Mouse (Mus musculus): Measurements from ENCODE around the gene Tspan32.

Tspan32 gene

GRCm38 (mm10) chr7:143053008-143053899 is 48.4 kb downstream of the Tspan32 start:
- in situ Hi-C loops (cut with MboI; ENCODE audit: low sequenced_read_pairs), result no loop called here

- in situ Hi-C loops (cut with MboI; ENCODE audit: low sequenced_read_pairs), result no loop called here
Measured at GRCm38 (mm10) chr7:143053961-143054611, 49.2 kb downstream of the Tspan32 start.

- in situ Hi-C loops (cut with MboI; ENCODE audit: low sequenced_read_pairs), result no loop called here
Measured at GRCm38 (mm10) chr7:143054612-143054965, 49.7 kb downstream of the Tspan32 start.

GRCm38 (mm10) chr7:143055001-143055400 is 50.2 kb downstream of the Tspan32 start:
- in situ Hi-C loops (cut with MboI; ENCODE audit: low sequenced_read_pairs), result no loop called here

GRCm38 (mm10) chr7:143055499-143056186 is 50.8 kb downstream of the Tspan32 start:
- in situ Hi-C loops (cut with MboI; ENCODE audit: low sequenced_read_pairs), result no loop called here

- in situ Hi-C loops (cut with MboI; ENCODE audit: low sequenced_read_pairs), result no loop called here
Measured at GRCm38 (mm10) chr7:143057023-143057422, 52.2 kb downstream of the Tspan32 start.

- in situ Hi-C loops (cut with MboI; ENCODE audit: low sequenced_read_pairs), result no loop called here
Measured at GRCm38 (mm10) chr7:143057667-143058220, 52.9 kb downstream of the Tspan32 start.

- in situ Hi-C loops (cut with MboI; ENCODE audit: low sequenced_read_pairs), result no loop called here
Measured at GRCm38 (mm10) chr7:143058221-143058697, 53.4 kb downstream of the Tspan32 start.

GRCm38 (mm10) chr7:143059202-143059870 is 54.5 kb downstream of the Tspan32 start:
- in situ Hi-C loops (cut with MboI; ENCODE audit: low sequenced_read_pairs), result no loop called here

GRCm38 (mm10) chr7:143062704-143063103 is 57.9 kb downstream of the Tspan32 start:
- in situ Hi-C loops (cut with MboI; ENCODE audit: low sequenced_read_pairs), result no loop called here

GRCm38 (mm10) chr7:143064226-143064625 is 59.4 kb downstream of the Tspan32 start:
- in situ Hi-C loops (cut with MboI; ENCODE audit: low sequenced_read_pairs), result no loop called here

- in situ Hi-C loops (cut with MboI; ENCODE audit: low sequenced_read_pairs), result loop anchor here (5.0 kb wide), 1 partner anchor 58 kb away; the partner anchor contains the start of gene Tspan32
Measured at GRCm38 (mm10) chr7:143065692-143066091, 60.8 kb downstream of the Tspan32 start.

GRCm38 (mm10) chr7:143067469-143067868 is 62.6 kb downstream of the Tspan32 start:
- in situ Hi-C loops (cut with MboI; ENCODE audit: low sequenced_read_pairs), result loop anchor here (5.0 kb wide), 1 partner anchor 60 kb away; the partner anchor contains the start of gene Tspan32

- in situ Hi-C loops (cut with MboI; ENCODE audit: low sequenced_read_pairs), result loop anchor here (5.0 kb wide), 1 partner anchor 61 kb away; the partner anchor contains the start of gene Tspan32
Measured at GRCm38 (mm10) chr7:143067897-143068296, 63.1 kb downstream of the Tspan32 start.

- in situ Hi-C loops (cut with MboI; ENCODE audit: low sequenced_read_pairs), result loop anchor here (5.0 kb wide), 1 partner anchor 61 kb away; the partner anchor contains the start of gene Tspan32
Measured at GRCm38 (mm10) chr7:143068316-143068881, 63.6 kb downstream of the Tspan32 start.

- in situ Hi-C loops (cut with MboI; ENCODE audit: low sequenced_read_pairs), result loop anchor here (5.0 kb wide), 1 partner anchor 62 kb away; the partner anchor contains the start of gene Tspan32
Measured at GRCm38 (mm10) chr7:143068882-143069591, 64.2 kb downstream of the Tspan32 start, which contains the start of gene Tssc4. Gene Tssc4 (plus strand): TSS chr7:143069249.

Data from CH12F3 (cell line).